ENCODE assay signal across 8 mouse cellular contexts in genomic region chr1:90227684-90228322, GRCm38 (mm10). TPM values are rescaled to one million over a fixed set of nuclear protein-coding genes. Genes with fewer than 3 reads are reported as not detected.
A peak's percentile ranks its signal among the peaks of the same experiment; 100 is the strongest.
DNase-seq lines count a peak whose midpoint lies in the region; ATAC-seq and TF ChIP-seq lines count a peak whose summit lies in the region.

No protein-coding gene starts in this region.

- H3K9me3 ChIP-seq in heart, embryonic 13.5 days, result no peaks in the 10 kb centered on the region
- H3K9me3 ChIP-seq in limb, embryonic 14.5 days (ENCODE audit: control insufficient read depth, low read length), result no peaks in the 10 kb centered on the region

- H3K4me2 ChIP-seq in heart, embryonic 13.5 days, result peak overlapping the region; percentile 58
- no peak overlapping the region for H3K4me2 ChIP-seq in limb, embryonic 14.5 days (replicated peaks; ENCODE audit: low read depth, low read length, severe bottlenecking)

- H3K36me3 ChIP-seq in heart, embryonic 13.5 days, result no peaks in the 10 kb centered on the region
- no peaks in the 10 kb centered on the region for H3K36me3 ChIP-seq in limb, embryonic 14.5 days (ENCODE audit: control insufficient read depth, insufficient read depth, low read length)

- no peak for DNase-seq in heart, adult 8-10 months (ENCODE audit: low spot score)
- peak; percentile 46 for DNase-seq in urinary bladder, postnatal 25 days (ENCODE audit: low spot score)
- no peak for DNase-seq in urinary bladder, postnatal 10 days (ENCODE audit: low spot score)
- peak; percentile 55 for DNase-seq in limb, embryonic 14.5 days (ENCODE audit: low spot score)
- no peak for DNase-seq in MN1 (ENCODE audit: low spot score)
- DNase-seq in left cerebral cortex, adult 11 months (ENCODE audit: low spot score), result no peak
- no peak for DNase-seq in cerebellum, adult 2 months

- WGBS in heart, embryonic 13.5 days, result 11% methylated on average over 12 of the region's 12 CpGs
- 43% methylated on average over 12 of the region's 12 CpGs for WGBS in limb, embryonic 14.5 days
- 29% methylated on average over 12 of the region's 12 CpGs for WGBS in cerebellum, adult 2 months

- no peak for TF ChIP-seq POLR2A in limb, embryonic 14.5 days (IDR thresholded peaks at IDR 0.05; ENCODE audit: borderline replicate concordance, extremely low read depth, insufficient read depth, insufficient read length)
- TF ChIP-seq POLR2A in cerebellum, adult 2 months (IDR thresholded peaks at IDR 0.05; ENCODE audit: borderline replicate concordance, insufficient read depth, low read length), result no peak

- H3K27me3 ChIP-seq in heart, embryonic 13.5 days (replicated peaks), result peaks cover 10% of the 10 kb centered on the region; the same call in 1 of the 2 replicates
- H3K27me3 ChIP-seq in limb, embryonic 14.5 days (ENCODE audit: control insufficient read depth, insufficient read depth, low read length), result no peaks in the 10 kb centered on the region
- H3K27me3 ChIP-seq in cerebellum, adult 2 months (ENCODE audit: control insufficient read depth, insufficient read depth, low read length), result no peaks in the 10 kb centered on the region

- 0 out of 2 replicates have a peak overlapping the region, but pooled peaks have one; percentile 11 for H3K4me3 ChIP-seq in heart, embryonic 13.5 days
- H3K4me3 ChIP-seq in limb, embryonic 14.5 days (replicated peaks; ENCODE audit: low read length), result no peak overlapping the region
- H3K4me3 ChIP-seq in cerebellum, adult 2 months (replicated peaks; ENCODE audit: insufficient read depth, low read depth, low read length), result no peak overlapping the region

- H3K9ac ChIP-seq in heart, embryonic 13.5 days, result peak overlapping the region; percentile 37; the same call in 1 of the 2 replicates
- H3K9ac ChIP-seq in limb, embryonic 14.5 days (ENCODE audit: low read depth, low read length, severe bottlenecking), result no peak overlapping the region

- ATAC-seq in heart, embryonic 13.5 days (ENCODE audit: extremely low read depth, insufficient number of reproducible peaks, low FRiP score, low TSS enrichment), result no peak
- no peak; the same call in 1 of the 2 replicates for ATAC-seq in limb, embryonic 14.5 days (ENCODE audit: low FRiP score, low read depth)

- peak overlapping the region; percentile 40 for H3K27ac ChIP-seq in heart, embryonic 13.5 days (replicated peaks)
- no peak overlapping the region for H3K27ac ChIP-seq in limb, embryonic 14.5 days (replicated peaks; ENCODE audit: low read depth, low read length)
- H3K27ac ChIP-seq in cerebellum, adult 2 months (ENCODE audit: insufficient read depth, low read length), result no peak overlapping the region

- H3K4me1 ChIP-seq in heart, embryonic 13.5 days, result peaks cover 55% of the 10 kb centered on the region
- H3K4me1 ChIP-seq in limb, embryonic 14.5 days (ENCODE audit: control insufficient read depth, insufficient read depth, low read length), result peaks cover 45% of the 10 kb centered on the region
- H3K4me1 ChIP-seq in cerebellum, adult 2 months (ENCODE audit: control insufficient read depth, insufficient read depth, low read length), result peaks cover 4% of the 10 kb centered on the region; the same call in 1 of the 2 replicates

- no peak for TF ChIP-seq CTCF in cerebellum, adult 2 months (IDR thresholded peaks at IDR 0.05; ENCODE audit: borderline replicate concordance, insufficient read depth, low read depth, low read length)

RNA-seq across cellular contexts. Expression of gene Ackr3, which starts 24.0 kb away (rescaled TPM):
- 38.3 and 38.5 TPM in 2 replicates for polyA plus RNA-seq in heart, embryonic 13.5 days (2015; fragmentation: Nextera tagmentation; extraction: Ambion mirVana)
- 10 to 100 TPM; 46.3 to 71.9 (median 54.9) TPM for total RNA-seq in heart, adult 8-10 months (2022)
- polyA plus RNA-seq in limb, embryonic 14.5 days (2012; rRNA removed), result 93.8 and 129 TPM in 2 replicates
- polyA plus RNA-seq in limb, embryonic 14.5 days (2014; fragmentation: Nextera tagmentation; extraction: Ambion mirVana), result 49.7 and 54.9 TPM in 2 replicates
- polyA plus RNA-seq in cerebellum, adult 2 months (2012; rRNA removed), result 16.0 and 17.3 TPM in 2 replicates

Comparison
In these comparisons a context has a peak if more than half of its experiments do, and no peak if none do; other contexts are left out.
1. DNase-seq: peak in urinary bladder, postnatal 25 days (single experiment) and limb, embryonic 14.5 days (single experiment); none in heart, adult 8-10 months (single experiment), urinary bladder, postnatal 10 days (single experiment), MN1 (single experiment), left cerebral cortex, adult 11 months (single experiment) and cerebellum, adult 2 months (0 of 2).